Mouse (Mus musculus) forebrain, embryonic 11.5 days (tissue): ENCODE measurements at regions not wholly inside any gene's neighbourhood (a gene's known extent, or its start where the extent isn't known, plus 50 kb on each side); places are given as distances from the start of the nearest gene placed in this dataset.

Experiments used
- ATAC-seq: fragments of 200-750 bp; cut with Nextera tagmentation; replicated peaks from 2 replicates; pipeline ENCODE4 v1.8.0; 2017; ENCODE audit warnings: moderate TSS enrichment; ENCODE audit not compliant: low FRiP score
- DNase-seq: peaks from one replicate; pipeline ENCODE4 v3.0.0-alpha.2; 2017; ENCODE audit warnings: low spot score
- H3K27ac ChIP-seq: fragments of 300-500 bp; sonication (generic); 2 replicates; pipeline ENCODE4 v1.5.1; 2014; ENCODE audit warnings: low read depth, low read length
- H3K27me3 ChIP-seq: fragments of 300-500 bp; sonication (generic); 2 replicates; pipeline ENCODE4 v1.6.1; 2014; ENCODE audit warnings: mild to moderate bottlenecking, low read length, mixed read lengths; ENCODE audit not compliant: control insufficient read depth, insufficient read depth
- H3K36me3 ChIP-seq: fragments of 300-500 bp; sonication (generic); 2 replicates; pipeline ENCODE4 v1.6.1; 2014; ENCODE audit warnings: mild to moderate bottlenecking, low read length, moderate library complexity, mixed read lengths; ENCODE audit not compliant: control insufficient read depth, insufficient read depth
- H3K4me1 ChIP-seq: fragments of 300-500 bp; sonication (generic); replicated peaks from 2 replicates; pipeline ENCODE4 v1.6.1; 2014; ENCODE audit warnings: low read length, mixed read lengths; ENCODE audit not compliant: control insufficient read depth, insufficient read depth
- H3K4me2 ChIP-seq: fragments of 300-500 bp; sonication (generic); 2 replicates; pipeline ENCODE4 v1.6.1; 2014; ENCODE audit warnings: low read depth, mild to moderate bottlenecking, low read length, moderate library complexity, mixed read lengths; ENCODE audit not compliant: severe bottlenecking
- H3K4me3 ChIP-seq: fragments of 300-500 bp; sonication (generic); 2 replicates; pipeline ENCODE4 v1.5.1; 2014; ENCODE audit warnings: low read depth, low read length
- H3K9ac ChIP-seq: fragments of 300-500 bp; sonication (generic); 2 replicates; pipeline ENCODE4 v1.6.1; 2014; ENCODE audit warnings: low read length
- H3K9me3 ChIP-seq: fragments of 300-500 bp; sonication (generic); 2 replicates; pipeline ENCODE4 v1.6.1; 2016; ENCODE audit warnings: low read length, mixed read lengths; ENCODE audit not compliant: control insufficient read depth
- WGBS: fragments of 180-500 bp; shearing (Covaris S2); extraction: QIAGEN DNeasy Blood & Tissue Kit; methylation state at CpG from one replicate; pipeline ENCODE4 v1.1.7; 2014; 5-methylcytosine and 5-hydroxymethylcytosine counted together

DNA sequence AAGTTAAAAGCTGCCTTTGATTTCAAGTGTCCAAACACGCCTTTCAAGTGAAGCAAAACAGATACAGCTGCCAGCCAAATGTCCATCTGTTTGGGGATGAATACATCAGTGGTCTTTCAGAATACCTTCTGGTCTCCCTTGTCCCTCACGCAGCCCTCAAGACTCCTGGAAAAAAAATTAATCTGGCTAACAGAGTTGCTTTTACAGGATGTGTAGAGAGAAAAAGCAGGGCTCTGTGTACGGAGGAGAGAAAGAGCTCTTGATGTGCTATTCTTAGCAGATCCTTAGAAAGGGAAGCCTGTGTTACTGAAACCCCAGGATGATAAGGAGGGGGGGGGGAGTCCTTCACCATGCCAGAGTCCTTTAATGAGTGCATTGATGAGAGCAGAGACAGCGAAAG, 748.4 kb upstream of the Lrrc6 start:
- Histone ChIP-seq H3K4me3 (no peak overlapping the region), H3K4me1 (peaks cover 4% of the 10 kb centered on the region; the same call in 1 of the 2 replicates), H3K36me3 (no peaks in the 10 kb centered on the region), H3K9ac (no peak overlapping the region), H3K4me2 (no peak overlapping the region), H3K9me3 (no peaks in the 10 kb centered on the region), H3K27me3 (peaks cover 15% of the 10 kb centered on the region; the same call in 1 of the 2 replicates), H3K27ac (no peak overlapping the region)
- 38% methylated on average over 4 of the region's 4 CpGs for WGBS
- ATAC-seq (no peak), DNase-seq (no peak)

DNA sequence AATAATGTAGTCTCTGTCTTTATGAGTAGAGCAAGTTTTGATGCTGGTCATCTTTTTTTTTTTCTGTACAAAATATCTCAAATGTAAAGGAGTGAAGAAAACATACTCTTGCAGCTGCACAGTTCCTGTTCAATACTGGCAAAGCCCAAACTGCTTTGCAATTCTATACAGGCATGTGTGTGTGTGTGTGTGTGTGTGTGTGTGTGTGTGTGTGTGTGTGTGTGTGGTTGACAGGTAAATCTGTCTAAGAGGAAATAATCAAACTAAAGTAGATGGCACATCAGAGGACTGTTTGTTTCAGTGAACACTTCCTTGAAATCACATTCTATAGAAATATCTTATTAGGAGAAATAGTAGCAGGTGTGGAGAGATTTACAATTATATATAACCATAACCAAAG, 747.8 kb upstream of the Lrrc6 start:
- H3K27me3 ChIP-seq = peaks cover 19% of the 10 kb centered on the region; the same call in 1 of the 2 replicates
- H3K4me1 ChIP-seq = peaks cover 4% of the 10 kb centered on the region; the same call in 1 of the 2 replicates
- H3K27ac ChIP-seq = no peak overlapping the region
- no peaks in the 10 kb centered on the region for H3K9me3 ChIP-seq
- H3K36me3 ChIP-seq = no peaks in the 10 kb centered on the region
- H3K4me2 ChIP-seq = no peak overlapping the region
- no peak overlapping the region for H3K9ac ChIP-seq
- ATAC-seq = no peak
- no peak overlapping the region for H3K4me3 ChIP-seq
- no peak for DNase-seq

- ATAC-seq (peak; percentile 91), DNase-seq (peak; percentile 68)
- H3K36me3 ChIP-seq = no peaks in the 10 kb centered on the region
- H3K27me3 ChIP-seq = peaks cover 19% of the 10 kb centered on the region; the same call in 1 of the 2 replicates
- H3K9me3 ChIP-seq = no peaks in the 10 kb centered on the region
- no peak overlapping the region for H3K4me3 ChIP-seq
- H3K9ac ChIP-seq = no peak overlapping the region
- WGBS = 29% methylated on average over 4 of the region's 4 CpGs
- H3K4me1 ChIP-seq = peaks cover 4% of the 10 kb centered on the region; the same call in 1 of the 2 replicates
- no peak overlapping the region for H3K27ac ChIP-seq
- H3K4me2 ChIP-seq = no peak overlapping the region
Measured at GRCm38 (mm10) chr15:67245658-67246268, 745.1 kb upstream of the Lrrc6 start.

- no peak overlapping the region for H3K9ac ChIP-seq
- DNase-seq (peak; percentile 59), ATAC-seq (peak; percentile 94)
- H3K27me3 ChIP-seq = peaks cover 19% of the 10 kb centered on the region; the same call in 1 of the 2 replicates
- H3K27ac ChIP-seq = peak overlapping the region; percentile 46; the same call in 1 of the 2 replicates
- H3K4me1 ChIP-seq = peaks cover 4% of the 10 kb centered on the region; the same call in 1 of the 2 replicates
- H3K4me3 ChIP-seq = no peak overlapping the region
- no peak overlapping the region for H3K4me2 ChIP-seq
- H3K9me3 ChIP-seq = no peaks in the 10 kb centered on the region
- H3K36me3 ChIP-seq = no peaks in the 10 kb centered on the region
- WGBS = 33% methylated on average over 10 of the region's 10 CpGs
Measured at GRCm38 (mm10) chr15:67244908-67245657, 744.4 kb upstream of the Lrrc6 start.

- no peaks in the 10 kb centered on the region for H3K9me3 ChIP-seq
- no peak overlapping the region for H3K9ac ChIP-seq
- H3K4me2 ChIP-seq = no peak overlapping the region
- no peak for ATAC-seq
- no peak for DNase-seq
- H3K27me3 ChIP-seq = no peaks in the 10 kb centered on the region
- no peaks in the 10 kb centered on the region for H3K4me1 ChIP-seq
- H3K36me3 ChIP-seq = no peaks in the 10 kb centered on the region
- no peak overlapping the region for H3K27ac ChIP-seq
- 85% methylated on average over 5 of the region's 5 CpGs for WGBS
- H3K4me3 ChIP-seq = no peak overlapping the region
Measured at GRCm38 (mm10) chr15:67235107-67235785, 734.5 kb upstream of the Lrrc6 start.

DNA sequence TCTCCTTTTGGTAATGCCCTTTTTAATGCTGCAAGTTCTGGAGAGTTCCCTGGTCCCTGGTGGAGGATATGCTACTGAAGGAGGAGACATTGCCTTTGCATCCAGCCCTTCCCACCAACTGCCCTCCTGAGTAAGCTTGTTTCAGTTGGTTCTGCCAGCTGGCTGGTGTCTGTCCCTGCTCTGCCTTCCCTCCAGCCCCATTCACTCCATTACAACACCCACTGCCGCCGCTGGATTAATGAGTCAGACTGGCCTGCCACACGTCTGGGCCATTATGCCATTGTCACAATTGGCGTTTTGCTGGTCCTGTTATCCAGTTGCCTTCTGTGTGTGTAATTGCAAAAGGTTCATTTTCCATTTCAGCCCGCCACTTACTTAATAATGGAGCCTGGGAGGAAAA, 728.6 kb upstream of the Lrrc6 start:
- H3K36me3 ChIP-seq = no peaks in the 10 kb centered on the region
- H3K27ac ChIP-seq = no peak overlapping the region
- DNase-seq (no peak), ATAC-seq (no peak)
- no peak overlapping the region for H3K4me2 ChIP-seq
- H3K9ac ChIP-seq = no peak overlapping the region
- H3K4me1 ChIP-seq = no peaks in the 10 kb centered on the region
- no peaks in the 10 kb centered on the region for H3K9me3 ChIP-seq
- no peaks in the 10 kb centered on the region for H3K27me3 ChIP-seq
- H3K4me3 ChIP-seq = no peak overlapping the region
- WGBS = 65% methylated on average over 5 of the region's 5 CpGs

DNA sequence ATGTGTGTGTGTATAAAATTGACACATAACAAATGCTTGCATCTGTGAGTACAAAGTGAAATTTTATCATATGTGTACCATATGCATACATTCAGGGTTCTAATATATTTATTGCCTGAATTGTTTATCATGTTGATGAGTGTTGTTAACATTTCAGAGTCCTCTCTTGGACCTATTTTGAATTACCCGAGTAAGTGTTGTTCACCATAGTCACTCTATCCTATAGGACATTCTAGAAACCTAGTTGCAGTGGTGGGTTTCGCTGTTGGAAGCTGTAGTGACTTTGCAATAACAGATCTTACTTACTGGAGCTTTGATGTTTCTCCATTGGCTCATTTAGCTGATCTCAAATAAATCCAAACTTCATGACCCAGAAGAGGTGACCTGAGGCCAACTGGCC, 727.9 kb upstream of the Lrrc6 start:
- Histone ChIP-seq H3K9me3 (no peaks in the 10 kb centered on the region), H3K4me1 (no peaks in the 10 kb centered on the region), H3K4me2 (no peak overlapping the region), H3K27ac (no peak overlapping the region), H3K4me3 (no peak overlapping the region), H3K27me3 (no peaks in the 10 kb centered on the region), H3K9ac (no peak overlapping the region), H3K36me3 (no peaks in the 10 kb centered on the region)
- 92% methylated on average over 2 of the region's 2 CpGs for WGBS
- DNase-seq (no peak), ATAC-seq (no peak)

GRCm38 (mm10) chr15:67227456-67228164, 726.9 kb upstream of the Lrrc6 start:
- H3K4me2 ChIP-seq = no peak overlapping the region
- H3K36me3 ChIP-seq = no peaks in the 10 kb centered on the region
- H3K9ac ChIP-seq = no peak overlapping the region
- 90% methylated on average over 7 of the region's 7 CpGs for WGBS
- H3K9me3 ChIP-seq = no peaks in the 10 kb centered on the region
- no peaks in the 10 kb centered on the region for H3K27me3 ChIP-seq
- no peak overlapping the region for H3K4me3 ChIP-seq
- no peak overlapping the region for H3K27ac ChIP-seq
- ATAC-seq (no peak), DNase-seq (no peak)
- no peaks in the 10 kb centered on the region for H3K4me1 ChIP-seq
